Mouse (Mus musculus) myocyte (in vitro differentiated cells): Measurements from ENCODE around the gene Wwox.

Experiments used
- E2F4 ChIP-seq: IDR thresholded peaks from one replicate; pipeline ENCODE4 v1.6.1; 2011; ENCODE audit warnings: mild to moderate bottlenecking, control low read depth, moderate library complexity; ENCODE audit not compliant: insufficient read depth
- SRF ChIP-seq: IDR thresholded peaks from one replicate; pipeline ENCODE4 v1.6.1; 2011; ENCODE audit warnings: low read depth; ENCODE audit not compliant: control insufficient read depth, insufficient read length

DNA sequence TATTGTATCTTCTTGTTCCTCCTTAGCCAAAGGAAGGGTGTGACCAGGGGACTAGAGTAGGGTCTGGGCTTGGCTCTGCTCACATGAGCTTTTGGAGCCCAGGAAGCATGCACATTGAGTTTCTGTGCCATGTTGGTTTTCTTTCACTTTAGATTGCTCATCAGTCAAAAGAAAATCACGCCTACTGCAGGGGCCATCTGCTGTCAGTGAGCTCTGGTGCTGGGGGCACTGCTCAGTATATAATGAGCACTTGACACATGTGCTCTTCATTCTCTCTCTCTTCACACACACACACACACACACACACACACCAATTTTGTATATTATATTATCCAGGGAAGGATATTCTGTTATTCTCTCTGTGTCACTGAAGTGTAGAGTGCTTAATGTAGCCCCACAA, 141.2 kb downstream of the Wwox start:
- TF ChIP-seq E2F4 (no peak), SRF (no peak)
